Mouse (Mus musculus) limb, embryonic 15.5 days (tissue): ENCODE measurements around the gene Klk1b5. TPM values are rescaled to one million over a fixed set of nuclear protein-coding genes. Genes with fewer than 3 reads are reported as not detected.
"Not testable (repeated sequence)": the region's sequence is repeated elsewhere in the genome, so short reads cannot be mapped to it uniquely, and the experiment has no call there.

ENCODE experiments used
- ATAC-seq: fragments of 200-750 bp; cut with Nextera tagmentation; 2 replicates; pipeline ENCODE4 v1.8.0; 2017; ENCODE audit warnings: low read depth, moderate TSS enrichment; ENCODE audit not compliant: insufficient number of reproducible peaks, low FRiP score, low TSS enrichment
- H3K27ac ChIP-seq: fragments of 300-500 bp; sonication (generic); 2 replicates; pipeline ENCODE4 v1.5.1; 2015; ENCODE audit warnings: moderate library complexity, mild to moderate bottlenecking, inconsistent platforms
- H3K27me3 ChIP-seq: fragments of 300-500 bp; sonication (generic); 2 replicates; pipeline ENCODE4 v1.6.1; 2015; ENCODE audit warnings: inconsistent platforms
- H3K36me3 ChIP-seq: fragments of 300-500 bp; sonication (generic); 2 replicates; pipeline ENCODE4 v1.6.1; 2015; ENCODE audit warnings: inconsistent platforms
- H3K4me1 ChIP-seq: fragments of 300-500 bp; sonication (generic); 2 replicates; pipeline ENCODE4 v1.6.1; 2015; ENCODE audit warnings: inconsistent platforms
- H3K4me2 ChIP-seq: fragments of 300-500 bp; sonication (generic); 2 replicates; pipeline ENCODE4 v1.6.1; 2015; ENCODE audit warnings: mild to moderate bottlenecking, inconsistent platforms
- H3K4me3 ChIP-seq: fragments of 300-500 bp; sonication (generic); 2 replicates; pipeline ENCODE4 v1.5.1; 2015; ENCODE audit warnings: mild to moderate bottlenecking, inconsistent platforms
- H3K9ac ChIP-seq: fragments of 300-500 bp; sonication (generic); 2 replicates; pipeline ENCODE4 v1.6.1; 2015; ENCODE audit warnings: inconsistent platforms
- H3K9me3 ChIP-seq: fragments of 300-500 bp; sonication (generic); 2 replicates; pipeline ENCODE4 v1.6.1; 2016; ENCODE audit warnings: inconsistent platforms
- WGBS: fragments of 180-500 bp; shearing (Covaris S2); methylation state at CpG from one replicate; pipeline ENCODE4 v1.1.7; 2015; 5-methylcytosine and 5-hydroxymethylcytosine counted together
- polyA plus RNA-seq: library from polyadenylated mRNA; unstranded; fragments of >200 nt; fragmentation: Nextera tagmentation; extraction: Ambion mirVana; gene quantifications from 2 replicates; pipeline ENCODE4 v1.2.1, GENCODE M21; 2015

Klk1b5 gene
- polyA plus RNA-seq, 1 experiment from 2014 or later: not detected

- Histone ChIP-seq H3K27ac (no peak overlapping the region), H3K4me1 (no peaks in the 10 kb centered on the region), H3K4me2 (no peak overlapping the region), H3K4me3 (no peak overlapping the region), H3K27me3 (no peaks in the 10 kb centered on the region), H3K9ac (no peak overlapping the region), H3K36me3 (no peaks in the 10 kb centered on the region), H3K9me3 (no peaks in the 10 kb centered on the region)
- ATAC-seq: no peak
- WGBS: 53% methylated on average over 2 of the region's 2 CpGs
Observed at GRCm38 (mm10) chr7:44239913-44240312, 24.2 kb downstream of the Klk1b5 start.

DNA sequence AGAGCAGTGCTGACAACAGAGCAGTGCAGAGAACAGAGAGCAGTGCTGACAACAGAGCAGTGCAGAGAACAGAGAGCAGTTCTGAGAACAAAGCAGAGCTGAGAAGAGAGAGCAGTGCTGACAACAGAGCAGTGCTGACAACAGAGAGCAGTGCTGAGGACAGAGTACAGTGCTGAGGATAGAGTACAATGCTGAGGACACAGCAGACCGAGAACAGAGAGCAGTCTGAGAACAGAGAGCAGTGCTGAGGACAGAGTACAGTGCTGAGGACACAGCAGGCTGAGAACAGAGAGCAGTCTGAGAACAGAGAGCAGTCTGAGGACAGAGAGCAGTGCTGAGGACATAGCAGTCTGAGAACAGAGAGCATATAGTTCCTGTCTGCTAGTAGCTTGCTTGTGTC, 25.0 kb downstream of the Klk1b5 start:
- Histone ChIP-seq H3K27me3 (no peaks in the 10 kb centered on the region), H3K9ac (no peak overlapping the region), H3K4me3 (no peak overlapping the region), H3K36me3 (no peaks in the 10 kb centered on the region), H3K4me1 (0 out of 2 replicates have a peak, but pooled peaks cover 4% of the 10 kb centered on the region), H3K9me3 (no peaks in the 10 kb centered on the region), H3K27ac (no peak overlapping the region), H3K4me2 (no peak overlapping the region)
- ATAC-seq: no peak
- 43% methylated on average over 1 of the region's 1 CpGs for WGBS

DNA sequence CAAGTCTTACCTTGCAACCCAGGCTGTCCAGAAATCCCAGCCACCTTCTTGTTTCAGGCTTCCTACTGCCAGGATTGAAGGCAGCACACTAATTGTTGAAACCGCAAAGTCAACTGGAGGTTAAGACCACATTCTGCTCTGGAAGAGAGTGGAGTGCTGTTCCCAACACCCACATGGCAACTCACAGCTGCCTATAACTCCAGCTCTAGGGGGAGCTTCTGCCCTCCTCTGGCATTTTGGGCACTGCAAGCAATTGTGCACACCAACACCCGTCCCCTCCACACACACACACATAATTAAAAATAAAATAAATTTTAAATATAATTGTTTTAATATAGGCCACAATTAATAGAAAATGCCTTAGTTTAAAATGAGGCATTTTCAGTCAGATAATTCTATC, 25.4 kb downstream of the Klk1b5 start:
- Histone ChIP-seq H3K4me3 (no peak overlapping the region), H3K9me3 (no peaks in the 10 kb centered on the region), H3K4me1 (0 out of 2 replicates have a peak, but pooled peaks cover 4% of the 10 kb centered on the region), H3K9ac (no peak overlapping the region), H3K4me2 (no peak overlapping the region), H3K27me3 (no peaks in the 10 kb centered on the region), H3K36me3 (no peaks in the 10 kb centered on the region), H3K27ac (no peak overlapping the region)
- ATAC-seq: no peak
- WGBS: 52% methylated on average over 2 of the region's 2 CpGs

DNA sequence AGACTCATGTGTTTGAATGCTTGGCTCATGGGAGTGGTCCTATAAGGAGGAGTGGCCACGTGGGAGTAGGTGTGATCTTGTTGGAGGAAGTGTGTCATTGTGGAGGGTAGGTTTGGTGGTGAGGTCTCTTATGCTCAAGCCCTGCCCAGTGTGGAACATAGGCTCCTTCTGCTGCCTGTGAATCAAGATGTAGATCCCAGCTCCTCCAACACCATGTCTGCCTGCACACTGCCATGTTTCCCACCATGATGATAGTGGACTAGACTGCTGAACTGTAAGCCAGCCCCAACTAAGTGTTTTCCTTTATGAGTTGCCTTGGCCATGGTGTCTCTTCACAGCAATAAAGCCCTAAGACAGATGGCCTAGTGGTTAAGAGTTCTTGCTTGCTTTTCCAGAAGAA, 28.3 kb downstream of the Klk1b5 start:
- no peak overlapping the region for H3K4me3 ChIP-seq
- H3K27ac ChIP-seq: no peak overlapping the region
- H3K27me3 ChIP-seq: no peaks in the 10 kb centered on the region
- no peak overlapping the region for H3K4me2 ChIP-seq
- peaks cover 12% of the 10 kb centered on the region for H3K4me1 ChIP-seq
- no peaks in the 10 kb centered on the region for H3K9me3 ChIP-seq
- ATAC-seq: no peak
- WGBS: 48% methylated on average over 1 of the region's 1 CpGs
- H3K9ac ChIP-seq: no peak overlapping the region
- H3K36me3 ChIP-seq: peaks cover 10% of the 10 kb centered on the region

DNA sequence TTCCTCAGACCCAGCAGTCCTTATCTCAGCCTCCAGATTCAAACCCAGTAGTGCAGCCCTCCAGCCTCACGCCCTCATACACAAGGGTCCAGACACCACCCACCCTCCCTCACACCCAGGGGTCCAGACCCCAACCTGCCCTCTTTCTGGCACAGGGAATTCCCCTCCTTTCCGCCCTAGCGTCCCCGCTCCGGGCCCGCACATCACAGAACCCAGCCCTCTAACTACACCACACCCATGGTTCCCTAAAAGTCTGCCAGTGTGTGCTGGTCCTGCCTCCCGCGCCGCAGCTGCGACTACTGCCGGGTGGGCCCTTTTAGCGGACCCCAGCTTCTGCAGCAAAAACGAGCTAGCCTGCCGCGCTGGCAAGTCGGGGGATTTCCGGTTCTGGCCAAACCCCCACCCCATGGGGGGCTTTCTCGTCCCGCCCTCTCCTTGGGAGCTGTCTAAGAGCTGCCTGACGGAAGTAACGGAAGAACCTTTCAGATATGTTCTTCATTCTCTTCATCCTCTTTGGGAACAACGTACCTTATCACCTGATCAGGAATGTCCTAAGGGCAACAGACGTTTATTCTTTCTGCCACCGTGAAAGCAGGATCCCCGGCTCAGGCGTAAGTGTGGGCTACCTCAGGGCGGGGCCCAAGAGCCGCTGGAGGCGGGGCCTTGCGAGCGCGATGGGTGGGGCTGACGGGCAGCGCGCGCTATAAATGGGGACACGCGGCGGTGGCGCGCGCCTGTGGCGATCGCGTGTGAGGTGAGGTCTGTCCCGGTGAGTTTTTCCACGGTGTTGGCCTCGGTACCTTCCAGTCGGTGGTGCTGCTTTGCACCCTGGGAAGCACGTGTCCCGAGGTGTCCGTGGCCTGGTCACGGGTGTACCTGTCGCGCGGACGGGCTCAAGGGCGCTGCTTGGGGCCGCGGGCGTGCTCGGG, 30.6 kb downstream of the Klk1b5 start, which contains the start of the genes 1700028J19Rik and 2410002F23Rik:
1700028J19Rik (minus strand) TSS at position 641 of the 929 bp plus-strand sequence.
2410002F23Rik (plus strand) TSS at position 668 of the 929 bp plus-strand sequence.
- peak within 1 kb of the TSS; percentile 74 for H3K4me3 ChIP-seq
- H3K36me3 ChIP-seq: peaks cover 31% of the 10 kb centered on the region
- WGBS: under 1% methylated on average over 62 of the region's 62 CpGs
- H3K27ac ChIP-seq: peak within 1 kb of the TSS; percentile 99
- H3K9me3 ChIP-seq: no peaks in the 10 kb centered on the region
- no peaks in the 10 kb centered on the region for H3K27me3 ChIP-seq
- peak; percentile 89 for ATAC-seq
- peak within 1 kb of the TSS; percentile 92 for H3K9ac ChIP-seq
- H3K4me2 ChIP-seq: peak within 1 kb of the TSS; percentile 67
- H3K4me1 ChIP-seq: peaks cover 16% of the 10 kb centered on the region

DNA sequence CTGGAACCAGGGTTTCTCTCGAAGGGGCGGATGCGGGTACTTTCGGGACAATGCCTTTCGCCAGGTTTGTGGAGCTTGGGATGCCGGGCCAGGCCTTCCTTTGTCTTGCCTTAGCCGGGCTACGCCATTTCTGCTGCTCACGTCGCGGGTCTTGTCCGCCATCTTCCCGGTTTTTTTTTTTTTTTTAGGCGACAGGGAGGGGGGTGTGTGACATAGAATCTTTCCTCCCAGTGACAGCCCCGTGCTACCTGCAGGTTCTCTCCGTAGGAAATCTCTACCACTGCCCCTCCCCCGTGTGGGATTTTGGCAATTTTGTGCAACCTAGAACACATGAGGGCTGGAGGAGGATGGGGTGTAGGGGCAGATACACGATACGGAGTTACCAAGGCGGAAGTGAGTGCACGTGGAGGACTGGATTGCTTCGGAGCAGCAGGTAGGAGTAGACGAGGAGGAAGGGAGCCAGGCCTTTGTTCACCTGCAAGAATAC, 31.3 kb downstream of the Klk1b5 start:
- Histone ChIP-seq H3K4me1 (peaks cover 16% of the 10 kb centered on the region), H3K4me2 (peak overlapping the region; percentile 67), H3K4me3 (peak overlapping the region; percentile 74), H3K9ac (peak overlapping the region; percentile 92), H3K9me3 (no peaks in the 10 kb centered on the region), H3K27me3 (no peaks in the 10 kb centered on the region), H3K27ac (peak overlapping the region; percentile 99), H3K36me3 (peaks cover 35% of the 10 kb centered on the region)
- 0% methylated on average over 23 of the region's 23 CpGs for WGBS
- ATAC-seq: 0 out of 2 replicates have a peak, but pooled peaks have one; percentile 0

GRCm38 (mm10) chr7:44247971-44248370, 32.2 kb downstream of the Klk1b5 start:
- H3K4me1 ChIP-seq: peaks cover 16% of the 10 kb centered on the region
- WGBS: 84% methylated on average over 2 of the region's 2 CpGs
- H3K36me3 ChIP-seq: peaks cover 45% of the 10 kb centered on the region
- H3K4me2 ChIP-seq: peak overlapping the region; percentile 67
- H3K27ac ChIP-seq: no peak overlapping the region
- H3K27me3 ChIP-seq: no peaks in the 10 kb centered on the region
- H3K4me3 ChIP-seq: peak overlapping the region; percentile 74
- no peaks in the 10 kb centered on the region for H3K9me3 ChIP-seq
- ATAC-seq: no peak
- 0 out of 2 replicates have a peak overlapping the region, but pooled peaks have one; percentile 92 for H3K9ac ChIP-seq

DNA sequence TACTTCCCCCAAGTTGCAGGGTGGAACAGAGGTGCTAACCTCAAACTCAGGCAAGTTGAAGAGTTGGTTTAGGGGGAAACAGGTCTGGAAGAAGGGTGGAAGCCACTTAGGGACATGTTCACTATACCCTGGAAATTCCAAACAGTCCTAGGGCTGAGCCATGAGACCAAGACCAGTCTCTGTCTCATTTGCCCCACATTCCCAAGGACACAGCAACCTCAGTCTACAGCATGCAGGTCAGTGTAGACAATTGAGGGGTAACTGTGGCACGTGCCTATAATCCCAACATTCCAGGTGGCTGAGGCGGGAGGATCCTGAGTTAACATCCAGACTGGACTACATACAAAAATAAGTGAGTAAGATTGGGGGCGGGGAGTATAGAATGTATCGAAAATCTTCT, 33.5 kb downstream of the Klk1b5 start:
- Histone ChIP-seq H3K4me3 (no peak overlapping the region), H3K9ac (no peak overlapping the region), H3K36me3 (peaks cover 56% of the 10 kb centered on the region), H3K9me3 (no peaks in the 10 kb centered on the region), H3K4me2 (no peak overlapping the region), H3K27me3 (no peaks in the 10 kb centered on the region), H3K27ac (no peak overlapping the region), H3K4me1 (peaks cover 16% of the 10 kb centered on the region)
- 90% methylated on average over 4 of the region's 4 CpGs for WGBS
- no peak for ATAC-seq

DNA sequence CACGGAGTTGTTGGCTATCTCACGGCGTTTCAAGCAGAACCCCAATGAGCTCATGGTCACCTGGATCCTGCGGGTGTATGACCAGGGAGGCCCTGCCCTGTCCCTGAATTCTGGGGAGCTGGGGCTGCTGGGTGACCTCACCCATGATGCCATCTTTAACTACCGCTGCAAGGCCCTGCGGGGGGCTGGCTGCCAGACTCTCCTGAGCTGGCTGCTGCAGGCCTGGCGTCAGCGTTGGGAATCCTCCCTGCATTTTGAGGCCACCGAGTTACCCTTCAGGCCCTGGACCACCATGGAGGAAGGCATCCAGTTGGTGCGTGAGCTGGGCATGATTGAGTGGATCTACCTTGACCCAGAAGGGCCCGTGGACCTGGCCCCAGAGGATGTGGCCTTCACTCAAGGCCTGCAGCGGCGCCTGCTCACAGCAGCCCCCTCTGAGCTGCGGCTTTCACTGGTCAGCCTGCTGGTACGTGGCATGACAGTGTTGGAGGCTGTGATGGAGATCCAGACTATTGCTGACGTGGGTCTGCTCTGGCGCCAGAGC, 35.1 kb downstream of the Klk1b5 start:
- H3K4me3 ChIP-seq, H3K4me2 ChIP-seq, H3K27me3 ChIP-seq, H3K27ac ChIP-seq, H3K9ac ChIP-seq, ATAC-seq, H3K9me3 ChIP-seq: not testable (repeated sequence)
- 90% methylated on average over 17 of the region's 17 CpGs for WGBS
- peaks cover 11% of the 10 kb centered on the region for H3K4me1 ChIP-seq
- peaks cover 56% of the 10 kb centered on the region for H3K36me3 ChIP-seq

- Histone ChIP-seq H3K27ac (peak overlapping the region; percentile 33), H3K4me2 (no peak overlapping the region), H3K4me3 (no peak overlapping the region), H3K9ac (no peak overlapping the region), H3K9me3 (no peaks in the 10 kb centered on the region), H3K36me3 (peaks cover 54% of the 10 kb centered on the region), H3K27me3 (no peaks in the 10 kb centered on the region), H3K4me1 (peaks cover 6% of the 10 kb centered on the region)
- ATAC-seq: no peak
- 64% methylated on average over 15 of the region's 15 CpGs for WGBS
Observed at GRCm38 (mm10) chr7:44253023-44253616, 37.4 kb downstream of the Klk1b5 start.

DNA sequence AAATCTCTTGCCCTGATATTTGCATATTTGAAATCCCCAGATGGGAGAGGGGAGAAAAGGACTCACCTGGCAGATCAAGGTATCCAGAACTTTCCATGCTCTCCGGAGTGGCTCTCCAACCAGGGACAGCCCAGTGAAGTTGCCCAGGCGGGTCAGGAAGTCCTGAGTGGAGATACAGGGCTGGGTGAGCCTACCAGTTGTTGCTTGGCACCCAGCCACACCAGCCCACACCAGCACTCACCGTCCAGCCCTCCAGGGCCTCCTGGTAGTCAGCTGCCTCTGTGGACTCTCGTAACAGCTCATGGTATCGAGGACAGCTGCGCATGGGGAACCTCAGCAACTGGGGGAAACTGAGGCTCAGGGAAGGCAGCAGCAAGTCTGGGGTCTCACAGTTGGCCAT, 39.2 kb downstream of the Klk1b5 start:
- Histone ChIP-seq H3K9me3 (no peaks in the 10 kb centered on the region), H3K9ac (no peak overlapping the region), H3K4me2 (no peak overlapping the region), H3K27me3 (no peaks in the 10 kb centered on the region), H3K4me3 (no peak overlapping the region), H3K27ac (peak overlapping the region; percentile 27; the same call in 1 of the 2 replicates), H3K4me1 (peaks cover 3% of the 10 kb centered on the region; the same call in 1 of the 2 replicates), H3K36me3 (peaks cover 37% of the 10 kb centered on the region)
- WGBS: 75% methylated on average over 6 of the region's 6 CpGs
- no peak for ATAC-seq
